Mouse (Mus musculus): ENCODE measurements at regions not wholly inside any gene's neighbourhood (a gene's known extent, or its start where the extent isn't known, plus 50 kb on each side); places are given as distances from the start of the nearest gene placed in this dataset.

- no peak for DNase-seq (ENCODE audit: low spot score)
Measured at GRCm38 (mm10) chr10:51963671-51964070, 58.6 kb upstream of the Vgll2 start.

DNA sequence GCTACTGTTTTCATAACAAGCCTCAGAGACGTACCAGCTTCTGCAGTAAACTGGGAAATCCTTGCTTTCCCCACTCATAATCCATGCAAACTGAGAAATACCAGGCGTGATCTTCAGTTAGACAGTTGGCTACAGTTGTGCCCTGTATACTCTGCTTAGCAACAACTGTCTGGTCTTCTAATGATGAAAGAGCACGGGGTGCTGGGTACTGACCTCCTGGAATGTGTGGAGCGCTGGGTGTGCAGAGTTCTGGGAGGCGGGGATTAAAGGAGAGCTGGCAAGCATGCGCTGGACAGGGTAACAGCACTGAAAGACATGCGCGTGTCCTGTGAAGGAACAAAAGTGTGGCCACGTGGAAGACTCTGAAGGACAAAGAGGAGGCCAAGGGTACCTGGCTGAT lies 52.2 kb upstream of the Vgll2 start:
- DNase-seq (ENCODE audit: low spot score), result no peak

Measured in embryo, embryonic 10.5 days (tissue).